Mouse (Mus musculus) cerebellum, adult 2 months (tissue): ENCODE data around the gene Acsl3. TPM values are rescaled to one million over a fixed set of nuclear protein-coding genes. Genes with fewer than 3 reads are reported as not detected.
A peak's percentile ranks its signal among the peaks of the same experiment; 100 is the strongest.

ENCODE experiments used
- DNase-seq, 2 experiments: peaks; one replicate each; pipeline ENCODE4 v3.0.0; 2021
- H3K27ac ChIP-seq: fragments of 200-500 bp; 2 replicates; pipeline ENCODE4 v1.5.1; 2012; ENCODE audit warnings: low read length, control low read depth, inconsistent platforms; ENCODE audit not compliant: insufficient read depth
- H3K27me3 ChIP-seq: fragments of 200-500 bp; 2 replicates; pipeline ENCODE4 v1.6.1; 2012; ENCODE audit warnings: inconsistent platforms, mild to moderate bottlenecking, low read length, moderate library complexity; ENCODE audit not compliant: control insufficient read depth, insufficient read depth
- H3K4me1 ChIP-seq: fragments of 200-500 bp; 2 replicates; pipeline ENCODE4 v1.6.1; 2011; ENCODE audit warnings: low read length; ENCODE audit not compliant: control insufficient read depth, insufficient read depth
- H3K4me3 ChIP-seq: fragments of 200-500 bp; replicated peaks from 2 replicates; pipeline ENCODE3; 2011; ENCODE audit warnings: mild to moderate bottlenecking, low read depth, low read length, control low read depth; ENCODE audit not compliant: insufficient read depth
- CTCF ChIP-seq: fragments of 200-500 bp; IDR thresholded peaks from 2 replicates; pipeline ENCODE4 v1.5.1; 2011; ENCODE audit warnings: low read depth, mild to moderate bottlenecking, control low read depth, low read length, moderate library complexity, borderline replicate concordance; ENCODE audit not compliant: insufficient read depth
- POLR2A ChIP-seq: fragments of 200-500 bp; IDR thresholded peaks from 2 replicates; pipeline ENCODE4 v1.6.1; 2011; ENCODE audit warnings: low read length, control low read depth, borderline replicate concordance; ENCODE audit not compliant: insufficient read depth
- WGBS: fragments of 180-500 bp; shearing (Covaris S2); methylation state at CpG from one replicate; pipeline ENCODE4 v1.1.7; 2018; 5-methylcytosine and 5-hydroxymethylcytosine counted together
- polyA plus RNA-seq: library from polyadenylated mRNA; depleted of rRNA; stranded (reverse); fragments of >200 nt; gene quantifications from 2 replicates; pipeline ENCODE4 v1.2.3, GENCODE M21; 2012

The Acsl3 gene
- polyA plus RNA-seq, 1 experiment, result 91.8 TPM

DNA sequence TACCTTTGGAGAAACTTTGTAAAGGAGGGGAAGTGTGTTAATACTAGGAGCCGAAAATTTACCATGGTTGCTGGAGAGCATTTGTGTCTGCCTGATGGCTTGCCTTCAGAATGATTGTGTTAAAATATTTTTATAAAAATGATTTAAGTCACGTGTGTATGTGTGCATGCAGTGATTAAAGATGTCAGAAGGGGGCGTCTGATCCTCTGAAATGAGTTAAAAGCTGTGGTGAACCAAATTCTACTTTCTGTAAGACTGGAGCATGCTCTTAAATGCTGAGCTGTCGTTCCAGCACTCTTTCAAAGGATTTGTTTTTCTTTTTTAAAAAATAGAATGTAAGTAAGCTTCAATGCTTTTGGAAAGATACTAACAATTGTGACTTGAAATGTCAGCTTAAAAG lies 49.7 kb downstream of the Acsl3 start:
- DNase-seq, result no peak
- WGBS, result 57% methylated on average over 4 of the region's 4 CpGs
- H3K27ac ChIP-seq, result no peak overlapping the region
- no peak overlapping the region for H3K4me3 ChIP-seq
- no peaks in the 10 kb centered on the region for H3K4me1 ChIP-seq
- no peak for TF ChIP-seq CTCF
- no peaks in the 10 kb centered on the region for H3K27me3 ChIP-seq

DNA sequence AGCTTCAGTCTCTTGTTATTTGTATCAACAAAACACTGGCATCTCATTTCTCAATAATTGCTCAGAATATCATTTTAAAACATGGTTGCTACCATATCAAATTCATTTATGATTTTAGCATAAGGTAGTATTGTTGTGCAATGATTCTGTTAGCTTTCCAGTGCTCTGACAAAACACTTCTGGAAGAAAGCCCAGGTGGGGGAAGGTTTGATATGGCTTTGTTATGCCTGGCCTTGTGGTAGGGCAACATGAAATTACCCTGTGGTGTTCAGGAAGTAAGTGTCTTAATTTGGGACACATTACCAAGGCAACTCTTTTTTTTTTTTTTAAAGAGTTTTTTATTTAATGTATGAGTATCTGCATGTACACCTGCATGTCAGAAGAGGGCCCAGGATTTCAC lies 52.4 kb downstream of the Acsl3 start:
- DNase-seq, result no peak
- H3K4me1 ChIP-seq, result no peaks in the 10 kb centered on the region
- no peaks in the 10 kb centered on the region for H3K27me3 ChIP-seq
- no peak overlapping the region for H3K4me3 ChIP-seq
- H3K27ac ChIP-seq, result no peak overlapping the region
- TF ChIP-seq CTCF (no peak), POLR2A (no peak)

DNA sequence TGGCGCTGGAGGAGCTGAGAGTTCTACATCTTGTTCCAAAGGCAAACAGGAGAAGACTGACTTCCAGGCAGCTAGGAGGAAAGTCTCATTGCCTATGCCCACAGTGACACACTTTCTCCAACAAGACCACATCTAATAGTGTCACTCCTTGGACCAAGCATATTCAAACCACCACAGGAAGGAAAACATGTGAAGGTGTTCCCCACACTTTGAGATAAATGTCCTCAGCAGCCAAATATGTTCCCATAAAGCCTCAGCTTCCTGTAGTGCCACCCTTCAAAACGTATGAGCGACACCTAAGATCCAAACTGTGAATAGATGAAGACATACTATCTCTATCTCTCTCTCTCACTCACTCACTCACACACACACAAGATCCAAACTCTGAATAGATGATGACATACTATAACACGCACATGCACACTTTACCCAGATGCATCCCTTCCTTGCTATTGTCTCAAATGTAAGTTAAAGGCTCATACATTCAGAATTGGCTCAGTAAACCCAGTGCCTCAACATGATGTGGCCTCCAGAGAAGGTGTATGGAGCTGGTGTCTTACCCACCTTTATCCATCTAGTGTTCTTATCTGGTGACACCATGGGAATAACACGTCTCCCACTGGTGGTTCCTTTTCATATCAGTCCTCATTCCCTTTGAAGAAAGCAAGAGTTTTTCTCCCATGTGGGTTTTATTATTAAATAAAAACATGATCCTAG lies 53.1 kb downstream of the Acsl3 start:
- no peak overlapping the region for H3K27ac ChIP-seq
- H3K4me3 ChIP-seq, result no peak overlapping the region
- 89% methylated on average over 5 of the region's 5 CpGs for WGBS
- no peaks in the 10 kb centered on the region for H3K4me1 ChIP-seq
- DNase-seq, result no peak
- no peak for TF ChIP-seq CTCF
- TF ChIP-seq POLR2A, result no peak
- H3K27me3 ChIP-seq, result no peaks in the 10 kb centered on the region

DNA sequence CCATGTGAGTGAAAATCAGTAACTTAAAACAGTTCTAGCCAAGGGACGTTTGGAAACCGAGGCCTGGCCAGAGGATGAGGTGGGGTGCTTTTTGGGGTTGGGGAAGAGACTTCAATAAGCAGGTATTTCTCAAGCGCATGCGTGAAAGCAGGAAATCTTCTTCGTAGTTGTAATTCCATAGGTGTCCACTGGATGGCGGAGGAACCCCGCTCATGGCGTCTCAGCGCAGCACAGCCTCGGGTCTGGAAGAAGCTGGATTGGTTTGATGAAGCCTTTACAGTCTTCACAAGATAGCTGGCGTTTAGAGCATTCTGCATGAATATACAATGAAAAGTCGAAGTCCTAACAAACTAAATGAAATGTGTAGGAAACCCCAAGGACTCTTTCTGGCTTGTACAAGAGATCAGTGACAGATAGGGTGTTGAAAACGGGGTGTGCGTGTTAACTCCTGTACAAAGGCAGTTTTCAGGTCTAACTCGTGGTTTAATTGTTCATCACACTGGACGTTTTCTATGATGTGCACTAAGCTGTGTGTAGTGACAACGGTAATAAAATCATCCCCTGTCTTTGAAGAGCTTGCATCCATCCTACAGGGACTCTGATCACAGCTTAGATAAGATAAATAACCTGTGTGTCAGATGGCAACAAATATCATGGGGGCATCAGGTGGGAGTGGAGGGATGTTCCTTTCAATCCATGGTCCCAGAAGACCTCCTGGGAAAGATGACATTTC lies 67.0 kb downstream of the Acsl3 start:
- Histone ChIP-seq H3K4me3 (no peak overlapping the region), H3K27ac (no peak overlapping the region), H3K27me3 (no peaks in the 10 kb centered on the region), H3K4me1 (no peaks in the 10 kb centered on the region)
- peak; percentile 84 to 87 for DNase-seq
- 14% methylated on average over 17 of the region's 17 CpGs for WGBS
- TF ChIP-seq CTCF (peak; percentile 98), POLR2A (no peak)

DNA sequence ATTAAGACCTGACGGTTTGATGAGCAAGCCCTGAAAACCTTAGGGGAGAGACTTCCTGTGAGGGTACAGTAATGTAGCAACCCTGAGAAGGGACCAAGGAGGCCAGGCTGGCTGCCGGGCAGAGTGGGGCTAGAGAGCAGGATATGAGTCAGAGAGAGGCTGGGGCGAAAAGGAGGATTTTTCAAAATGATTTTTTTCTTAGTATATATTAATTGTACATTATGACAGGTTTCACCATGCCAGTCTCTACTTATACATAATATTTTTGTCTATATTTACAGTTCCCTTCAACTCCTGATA lies 67.5 kb downstream of the Acsl3 start:
- H3K27ac ChIP-seq, result no peak overlapping the region
- no peak overlapping the region for H3K4me3 ChIP-seq
- WGBS, result 67% methylated on average over 3 of the region's 3 CpGs
- no peak for DNase-seq
- TF ChIP-seq CTCF (no peak), POLR2A (no peak)
- H3K27me3 ChIP-seq, result no peaks in the 10 kb centered on the region
- H3K4me1 ChIP-seq, result no peaks in the 10 kb centered on the region

DNA sequence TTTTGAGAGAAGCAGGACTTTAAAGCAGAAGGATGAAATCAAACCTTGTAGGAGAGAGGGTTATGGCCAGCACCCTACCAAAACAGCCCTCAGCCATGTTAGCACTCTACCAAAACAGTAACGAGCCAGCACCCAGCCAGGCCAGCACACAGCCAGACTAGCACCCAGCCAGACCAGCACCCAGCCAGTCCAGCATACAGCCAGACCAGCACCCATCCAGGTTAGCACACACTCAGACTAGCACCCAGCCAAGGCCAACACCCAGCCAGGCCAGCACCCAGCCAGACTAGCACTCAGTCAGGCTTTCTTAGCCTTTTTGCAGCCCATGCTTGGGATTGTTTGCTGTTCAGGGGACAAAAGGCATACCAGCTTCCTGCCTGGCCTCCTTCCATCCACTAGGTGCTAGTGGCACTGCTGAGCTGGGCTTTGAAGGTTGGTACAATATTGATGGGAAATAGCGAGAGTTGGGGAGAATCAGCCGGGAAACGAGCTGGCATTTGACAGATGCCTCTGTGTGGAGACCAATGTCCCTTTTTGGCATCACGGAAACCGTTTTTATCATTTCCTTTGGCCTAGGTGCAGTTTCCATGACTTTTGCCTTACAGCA lies 68.1 kb downstream of the Acsl3 start:
- Histone ChIP-seq H3K4me3 (no peak overlapping the region), H3K4me1 (no peaks in the 10 kb centered on the region), H3K27ac (no peak overlapping the region), H3K27me3 (no peaks in the 10 kb centered on the region)
- DNase-seq, result peak; percentile 43 to 49
- WGBS, result 28% methylated on average over 6 of the region's 6 CpGs
- no peak for TF ChIP-seq POLR2A
- peak; percentile 31; the same call in 1 of the 2 replicates for TF ChIP-seq CTCF

DNA sequence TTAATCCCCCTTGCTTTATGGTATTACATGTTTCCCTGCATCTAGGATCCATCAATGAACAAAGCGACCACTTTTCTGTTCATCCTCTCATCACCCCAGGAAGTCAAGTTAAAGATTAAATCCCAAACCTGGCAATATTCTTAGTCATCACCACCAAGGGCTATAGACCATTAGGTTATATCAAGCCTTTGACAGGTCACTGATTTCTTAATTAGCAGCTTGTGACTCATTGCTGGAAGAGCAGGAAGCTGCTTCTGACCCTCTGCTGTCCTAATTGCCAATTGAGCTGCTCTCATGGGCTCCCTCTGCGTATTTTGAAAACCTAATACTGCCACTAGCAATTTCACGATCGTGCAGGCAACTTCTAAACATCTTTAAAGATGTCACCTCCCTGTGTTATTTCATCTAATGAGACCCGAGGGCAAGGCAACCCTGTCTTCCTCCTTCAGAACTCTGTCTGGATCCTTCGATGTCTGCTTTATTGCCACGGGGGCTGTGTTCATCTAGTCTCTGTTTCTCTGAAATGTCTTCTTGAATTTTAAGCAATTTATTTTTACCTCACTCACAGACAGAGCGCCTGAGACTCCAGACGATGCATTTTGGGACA lies 72.6 kb downstream of the Acsl3 start:
- no peak for DNase-seq
- Histone ChIP-seq H3K4me3 (no peak overlapping the region), H3K27ac (no peak overlapping the region), H3K4me1 (no peaks in the 10 kb centered on the region), H3K27me3 (no peaks in the 10 kb centered on the region)
- no peak for TF ChIP-seq CTCF
- TF ChIP-seq POLR2A, result no peak
- 86% methylated on average over 9 of the region's 9 CpGs for WGBS

DNA sequence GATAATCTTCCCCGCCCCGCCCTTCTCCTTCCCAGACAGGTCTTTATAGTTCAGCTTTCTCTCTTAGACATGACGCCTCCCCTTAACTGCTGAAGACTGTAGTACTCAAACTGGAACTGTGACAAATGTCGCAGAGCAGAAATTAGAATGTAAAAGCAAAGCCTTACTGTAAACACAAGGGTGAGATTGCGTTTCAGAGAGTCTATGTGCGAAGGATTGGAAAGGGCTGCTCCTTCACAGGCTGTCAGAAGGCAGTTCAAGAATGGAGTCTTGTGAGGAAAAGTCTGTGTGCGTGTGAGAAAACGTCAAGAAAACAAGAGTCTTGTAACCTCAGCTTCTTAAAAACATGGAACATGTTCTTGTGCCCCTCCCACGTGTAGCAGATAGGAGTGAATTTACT lies 74.7 kb downstream of the Acsl3 start:
- WGBS, result 94% methylated on average over 9 of the region's 9 CpGs
- TF ChIP-seq POLR2A (no peak), CTCF (no peak)
- no peak overlapping the region for H3K27ac ChIP-seq
- no peaks in the 10 kb centered on the region for H3K27me3 ChIP-seq
- H3K4me3 ChIP-seq, result no peak overlapping the region
- no peak for DNase-seq
- H3K4me1 ChIP-seq, result no peaks in the 10 kb centered on the region
